Mouse (Mus musculus) liver, adult 2 months (tissue): Measurements from ENCODE around the gene Gm49661. TPM values are rescaled to one million over a fixed set of nuclear protein-coding genes. Genes with fewer than 3 reads are reported as not detected.

Source experiments
- DNase-seq: peaks from one replicate; pipeline ENCODE4 v3.0.0-alpha.2; 2011; ENCODE audit warnings: low read depth, low spot score; ENCODE audit errors: extremely low read depth
- H3K27ac ChIP-seq: fragments of 200-500 bp; replicated peaks from 2 replicates; pipeline ENCODE4 v1.5.1; 2012; ENCODE audit warnings: low read depth, mild to moderate bottlenecking, control low read depth, inconsistent platforms, low read length; ENCODE audit not compliant: insufficient read depth
- H3K27me3 ChIP-seq: fragments of 200-500 bp; 2 replicates; pipeline ENCODE4 v1.6.1; 2012; ENCODE audit warnings: mild to moderate bottlenecking, moderate library complexity, low read length, inconsistent platforms; ENCODE audit not compliant: control insufficient read depth, insufficient read depth
- H3K36me3 ChIP-seq: fragments of 200-500 bp; 2 replicates; pipeline ENCODE4 v1.6.1; 2012; ENCODE audit warnings: low read length, inconsistent platforms; ENCODE audit not compliant: control insufficient read depth, insufficient read depth
- H3K4me1 ChIP-seq: fragments of 200-500 bp; 2 replicates; pipeline ENCODE4 v1.6.1; 2011; ENCODE audit warnings: low read length; ENCODE audit not compliant: control insufficient read depth, insufficient read depth
- H3K4me3 ChIP-seq: fragments of 200-500 bp; 2 replicates; pipeline ENCODE4 v1.5.1; 2011; ENCODE audit warnings: low read depth, mild to moderate bottlenecking, control low read depth, low read length, moderate library complexity; ENCODE audit not compliant: insufficient read depth
- H3K79me2 ChIP-seq: fragments of 200-500 bp; 2 replicates; pipeline ENCODE4 v1.6.1; 2012; ENCODE audit warnings: inconsistent platforms, mild to moderate bottlenecking, low read length, moderate library complexity; ENCODE audit not compliant: control insufficient read depth, insufficient read depth
- H3K9ac ChIP-seq: fragments of 200-500 bp; 2 replicates; pipeline ENCODE4 v1.6.1; 2012; ENCODE audit warnings: low read depth, mild to moderate bottlenecking, control low read depth, inconsistent platforms, low read length
- CTCF ChIP-seq: fragments of 200-500 bp; IDR thresholded peaks from 2 replicates; pipeline ENCODE4 v1.5.1; 2011; ENCODE audit warnings: low read depth, low read length, control low read depth
- POLR2A ChIP-seq: fragments of 200-500 bp; IDR thresholded peaks from 2 replicates; pipeline ENCODE4 v1.6.1; 2011; ENCODE audit warnings: low read length, control low read depth; ENCODE audit not compliant: insufficient read depth; ENCODE audit errors: extremely low read depth
- WGBS: fragments of 180-500 bp; shearing (Covaris S2); methylation state at CpG from one replicate; pipeline ENCODE4 v1.1.7; 2018; 5-methylcytosine and 5-hydroxymethylcytosine counted together
- polyA plus RNA-seq: library from polyadenylated mRNA; depleted of rRNA; stranded (reverse); fragments of >200 nt; gene quantifications from 2 replicates; pipeline ENCODE4 v1.2.3, GENCODE M21; 2012
- total RNA-seq: library from RNA; depleted of rRNA; stranded (reverse); fragments of >200 nt; gene quantifications from 2 replicates; pipeline ENCODE4 v1.2.3, GENCODE M21; 2014

Gm49661 gene
- total and polyA plus RNA-seq, 2 experiments = 1.0 TPM; not detected in 1

DNA sequence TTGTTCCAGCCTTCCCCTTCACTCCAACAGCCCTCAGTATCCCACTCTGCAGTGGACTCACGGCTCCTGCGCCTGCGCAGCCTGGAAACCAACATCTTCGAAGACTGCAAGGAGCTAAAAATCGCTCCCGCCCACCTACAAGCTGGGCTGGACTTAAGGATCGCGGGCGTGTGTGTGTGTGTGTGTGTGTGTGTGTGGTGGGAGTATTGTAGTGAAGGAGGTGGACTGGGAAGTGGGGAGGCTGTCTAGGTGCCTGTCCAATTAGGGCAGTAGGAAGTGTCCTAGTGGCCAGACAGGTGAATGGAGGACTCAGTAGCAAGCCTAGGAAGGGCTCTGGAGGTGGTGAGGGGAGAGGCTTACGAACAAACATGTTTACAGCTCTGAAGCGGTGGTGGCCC lies 24.0 kb downstream of the Gm49661 start:
- 15% methylated on average over 11 of the region's 11 CpGs for WGBS
- no peak overlapping the region for H3K4me3 ChIP-seq
- TF ChIP-seq POLR2A (no peak), CTCF (no peak)
- no peak for DNase-seq
- peaks cover 3% of the 10 kb centered on the region; the same call in 1 of the 2 replicates for H3K4me1 ChIP-seq
- H3K36me3 ChIP-seq = no peaks in the 10 kb centered on the region
- peaks cover 19% of the 10 kb centered on the region for H3K27me3 ChIP-seq
- no peaks in the 10 kb centered on the region for H3K79me2 ChIP-seq
- H3K27ac ChIP-seq = no peak overlapping the region
- no peak overlapping the region for H3K9ac ChIP-seq

DNA sequence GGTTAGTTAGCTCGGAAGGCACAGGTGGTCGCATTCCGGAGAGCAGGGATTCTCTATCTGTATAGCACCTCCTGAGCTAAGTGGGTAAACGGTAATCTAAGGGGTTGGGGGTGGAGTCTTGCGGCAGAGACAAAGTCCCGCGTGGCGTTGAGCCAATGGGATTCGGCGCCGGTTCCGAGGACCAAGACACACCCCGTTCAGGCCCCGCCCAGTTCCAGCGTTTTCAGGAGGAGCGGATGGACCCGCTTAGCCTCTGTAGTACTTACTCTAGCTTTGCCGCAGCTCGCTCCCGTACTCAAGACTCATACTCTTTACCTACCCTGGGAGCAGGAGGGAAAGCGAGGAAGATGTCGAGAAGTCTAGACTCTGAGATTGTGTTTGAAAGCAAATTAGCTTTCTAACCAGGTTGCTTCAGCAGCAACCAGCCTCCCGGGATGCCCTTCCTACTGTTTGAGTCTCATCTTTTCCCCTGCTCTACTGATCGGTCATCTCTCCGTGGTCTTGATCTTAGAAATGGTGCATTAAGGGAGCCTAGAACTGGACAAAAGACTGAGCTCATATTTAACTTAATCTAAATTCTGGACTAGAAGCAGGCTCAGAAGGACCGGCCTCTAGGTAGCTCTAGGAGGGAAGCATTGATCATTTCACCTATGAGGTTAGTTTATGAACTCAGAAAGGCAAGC lies 24.6 kb downstream of the Gm49661 start:
- H3K36me3 ChIP-seq = no peaks in the 10 kb centered on the region
- peaks cover 19% of the 10 kb centered on the region for H3K27me3 ChIP-seq
- no peak overlapping the region for H3K4me3 ChIP-seq
- H3K79me2 ChIP-seq = no peaks in the 10 kb centered on the region
- H3K27ac ChIP-seq = no peak overlapping the region
- 6% methylated on average over 26 of the region's 26 CpGs for WGBS
- DNase-seq = peak; percentile 30
- no peak overlapping the region for H3K9ac ChIP-seq
- TF ChIP-seq POLR2A = no peak
- TF ChIP-seq CTCF = no peak
- H3K4me1 ChIP-seq = peaks cover 3% of the 10 kb centered on the region; the same call in 1 of the 2 replicates

DNA sequence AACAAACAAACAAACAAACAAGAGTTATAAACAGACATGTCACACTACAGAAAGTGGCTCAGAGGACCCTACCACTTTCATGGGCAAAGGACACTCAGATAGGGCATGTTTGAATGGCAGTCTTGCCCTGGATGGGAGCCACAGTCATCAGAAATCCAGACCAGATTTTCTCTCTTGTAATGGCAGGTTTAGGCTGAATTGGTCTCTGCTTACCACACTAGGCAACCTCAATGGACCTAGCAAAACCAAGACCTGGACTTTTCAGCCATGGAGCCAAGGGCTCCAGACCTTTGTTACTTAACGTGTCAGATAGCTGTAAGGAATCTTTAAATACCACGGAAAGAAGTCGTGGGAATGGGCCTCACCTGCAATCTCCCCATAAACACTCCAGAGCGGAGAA lies 25.5 kb downstream of the Gm49661 start:
- Histone ChIP-seq H3K27ac (no peak overlapping the region), H3K4me1 (peaks cover 3% of the 10 kb centered on the region; the same call in 1 of the 2 replicates), H3K79me2 (no peaks in the 10 kb centered on the region), H3K4me3 (no peak overlapping the region), H3K36me3 (no peaks in the 10 kb centered on the region), H3K27me3 (peaks cover 19% of the 10 kb centered on the region), H3K9ac (no peak overlapping the region)
- WGBS = 25% methylated on average over 4 of the region's 4 CpGs
- no peak for DNase-seq
- no peak for TF ChIP-seq POLR2A
- no peak for TF ChIP-seq CTCF

DNA sequence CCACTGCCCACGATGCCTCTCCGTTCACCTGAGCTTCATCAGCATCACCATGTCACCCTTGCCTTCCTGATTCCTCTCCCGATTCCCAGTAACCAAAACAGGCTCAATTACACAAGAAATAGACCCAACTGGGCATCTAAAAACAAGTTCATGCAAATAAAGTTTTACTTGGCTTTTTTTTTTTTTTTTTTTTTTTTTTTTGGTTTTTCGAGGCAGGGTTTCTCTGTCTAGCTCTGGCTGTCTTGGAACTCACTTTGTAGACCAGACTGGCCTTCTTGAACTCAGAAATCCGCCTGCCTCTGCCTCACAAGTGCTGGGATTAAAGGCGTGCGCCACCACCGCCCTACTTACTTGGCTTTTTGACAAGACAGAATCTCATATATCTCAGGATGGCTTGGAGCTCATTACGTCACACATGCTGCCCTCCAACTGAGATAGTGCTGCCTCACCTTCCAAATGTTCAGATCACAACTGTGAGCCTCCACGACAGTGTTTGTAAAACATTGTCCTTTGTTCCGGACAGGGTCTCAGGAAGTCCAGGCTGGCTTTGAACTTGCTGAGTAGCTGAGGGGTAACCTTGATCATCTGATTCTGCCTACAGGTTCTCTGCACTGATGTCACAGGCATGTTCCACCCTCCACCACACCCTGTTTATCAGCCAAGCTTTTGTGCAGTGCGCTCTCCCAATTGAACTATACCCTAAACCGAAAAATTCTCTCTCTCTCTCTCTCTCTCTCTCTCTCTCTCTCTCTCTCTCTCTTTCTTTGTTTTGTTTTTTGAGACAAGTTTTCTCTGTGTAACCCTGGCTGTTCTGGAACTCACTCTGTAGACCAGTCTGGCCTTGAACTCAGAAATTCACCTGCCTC lies 31.4 kb downstream of the Gm49661 start:
- Histone ChIP-seq H3K9ac (no peak overlapping the region), H3K36me3 (no peaks in the 10 kb centered on the region), H3K27ac (no peak overlapping the region), H3K4me1 (no peaks in the 10 kb centered on the region), H3K4me3 (no peak overlapping the region), H3K79me2 (no peaks in the 10 kb centered on the region), H3K27me3 (peaks cover 22% of the 10 kb centered on the region)
- DNase-seq = no peak
- no peak for TF ChIP-seq POLR2A
- TF ChIP-seq CTCF = no peak
- WGBS = 65% methylated on average over 13 of the region's 13 CpGs

DNA sequence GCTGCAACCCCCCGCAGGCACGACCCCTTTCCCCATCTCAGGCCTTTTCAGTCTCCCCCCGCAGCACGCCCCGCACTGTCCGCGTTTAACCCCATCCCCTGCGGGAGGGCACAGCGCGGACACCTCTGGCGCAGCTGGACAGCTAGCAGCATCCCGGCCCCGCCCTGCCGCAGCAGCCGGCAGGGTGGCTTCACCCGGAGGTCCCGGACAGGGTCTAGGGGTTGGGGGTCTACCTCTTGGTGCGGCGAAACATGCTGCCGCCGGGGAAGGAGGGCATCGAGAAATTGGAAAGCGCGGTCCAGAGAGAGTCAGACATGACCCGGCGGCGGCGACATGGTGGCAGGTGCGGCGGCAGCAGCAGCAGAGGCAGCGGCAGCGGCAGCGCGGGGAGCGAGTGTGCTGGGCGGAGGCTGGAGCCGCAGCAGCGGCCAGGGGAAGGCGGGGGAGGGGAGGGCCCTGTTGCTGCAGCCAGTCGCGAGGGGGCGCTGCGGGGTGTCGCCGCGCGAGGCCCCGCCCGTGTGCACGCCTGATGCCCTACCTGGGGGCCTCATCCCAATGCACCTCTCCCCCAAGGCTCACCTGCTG lies 32.2 kb downstream of the Gm49661 start, which contains the start of gene Mast1:
TSS of gene Mast1 (minus strand) at position 398 of the 585 bp plus-strand sequence.
- Histone ChIP-seq H3K27me3 (peaks cover 22% of the 10 kb centered on the region), H3K4me1 (no peaks in the 10 kb centered on the region), H3K36me3 (no peaks in the 10 kb centered on the region), H3K4me3 (no peak within 1 kb of the TSS), H3K27ac (no peak within 1 kb of the TSS), H3K9ac (no peak within 1 kb of the TSS), H3K79me2 (no peaks in the 10 kb centered on the region)
- WGBS = 2% methylated on average over 48 of the region's 50 CpGs
- TF ChIP-seq POLR2A = no peak
- TF ChIP-seq CTCF = peak; percentile 74
- DNase-seq = no peak
